In the genomic region with DNA sequence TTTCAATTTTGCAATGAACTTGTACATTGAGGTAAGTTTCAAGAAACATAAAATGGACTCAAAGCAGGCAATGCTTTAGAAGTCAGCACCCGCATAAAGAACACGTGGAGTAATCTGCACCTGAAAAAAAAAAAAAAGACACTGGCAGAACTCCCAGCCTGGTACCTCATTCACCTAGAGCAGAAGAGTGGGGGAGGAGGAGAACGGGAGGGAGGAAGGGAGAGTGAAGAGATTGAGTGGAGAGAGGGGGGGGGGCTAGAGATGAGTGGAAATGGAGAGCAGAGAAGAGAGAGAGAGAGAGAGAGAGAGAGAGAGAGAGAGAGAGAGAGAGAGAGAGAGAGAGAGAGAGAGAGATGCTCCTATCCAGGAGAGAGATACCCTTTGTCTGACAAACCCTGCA, we compare ENCODE assay signal across 9 mouse cellular contexts. TPM values are rescaled to one million over a fixed set of nuclear protein-coding genes. Genes with fewer than 3 reads are reported as not detected.
DNase-seq lines count a peak whose midpoint lies in the region; ATAC-seq lines count a peak whose summit lies in the region.
"Had no signal": no experiment of that assay in that cellular context is flagged by ENCODE, and none has a peak within 500 bp of the region (broad histone marks: within the 10 kb centered on the region; RNA-seq: fewer than 3 reads in every experiment).

No protein-coding gene starts in this region.

- no peaks in the 10 kb centered on the region for H3K36me3 ChIP-seq in heart, embryonic 11.5 days (ENCODE audit: control insufficient read depth, insufficient read depth, low read length)
- no peaks in the 10 kb centered on the region for H3K36me3 ChIP-seq in hindbrain, embryonic 12.5 days
- H3K36me3 ChIP-seq in midbrain, embryonic 14.5 days (ENCODE audit: control insufficient read depth, insufficient read depth, low read length) = no peaks in the 10 kb centered on the region

- whole genome bisulfite sequencing in heart, embryonic 11.5 days (ENCODE audit: insufficient replicate concordance) = 4% methylated on average over 3 of the region's 3 CpGs
- WGBS in hindbrain, embryonic 12.5 days = 4% methylated on average over 3 of the region's 3 CpGs
- WGBS in midbrain, embryonic 14.5 days = 7% methylated on average over 3 of the region's 3 CpGs

- H3K27me3 ChIP-seq in heart, embryonic 11.5 days (ENCODE audit: control insufficient read depth, insufficient read depth, low read length) = peaks cover 3% of the 10 kb centered on the region; the same call in 1 of the 2 replicates
- no peaks in the 10 kb centered on the region for H3K27me3 ChIP-seq in hindbrain, embryonic 12.5 days
- H3K27me3 ChIP-seq in midbrain, embryonic 14.5 days (ENCODE audit: control insufficient read depth, insufficient read depth, low read length) = no peaks in the 10 kb centered on the region
- H3K27me3 ChIP-seq: CH12.LX had no signal

- no peaks in the 10 kb centered on the region for H3K9me3 ChIP-seq in heart, embryonic 11.5 days (replicated peaks; ENCODE audit: control insufficient read depth, low read length)
- H3K9me3 ChIP-seq in hindbrain, embryonic 12.5 days (replicated peaks) = no peaks in the 10 kb centered on the region
- H3K9me3 ChIP-seq in midbrain, embryonic 14.5 days (ENCODE audit: control insufficient read depth, low read length) = no peaks in the 10 kb centered on the region

- no peak for ATAC-seq in heart, embryonic 11.5 days (replicated peaks; ENCODE audit: insufficient number of reproducible peaks, low FRiP score, low TSS enrichment)
- peak; percentile 30 for ATAC-seq in hindbrain, embryonic 12.5 days (ENCODE audit: low FRiP score)
- ATAC-seq in midbrain, embryonic 14.5 days (ENCODE audit: low FRiP score, low TSS enrichment) = peak; percentile 26

- no peak for DNase-seq in heart, postnatal 36 days
- peak; percentile 25 for DNase-seq in Muller cell, postnatal 12 days (ENCODE audit: inconsistent ontology term)
- no peak for DNase-seq in midbrain, embryonic 14.5 days
- no peak for DNase-seq in layer of hippocampus, postnatal 36 days
- DNase-seq in urinary bladder, postnatal 14 days (ENCODE audit: low spot score) = no peak
- no peak for DNase-seq in testis, postnatal 14 days (ENCODE audit: low spot score)

- intact Hi-C loops in heart, postnatal 36 days (cut with DNase I) = no loop called here

- H3K4me2 ChIP-seq in heart, embryonic 11.5 days = peak overlapping the region; percentile 92
- H3K4me2 ChIP-seq in hindbrain, embryonic 12.5 days (replicated peaks) = peak overlapping the region; percentile 89
- H3K4me2 ChIP-seq in midbrain, embryonic 14.5 days (ENCODE audit: low read length) = peak overlapping the region; percentile 69

- no peak overlapping the region for H3K27ac ChIP-seq in heart, embryonic 11.5 days (ENCODE audit: low read depth, low read length)
- peak overlapping the region; percentile 99 for H3K27ac ChIP-seq in hindbrain, embryonic 12.5 days
- H3K27ac ChIP-seq in midbrain, embryonic 14.5 days (replicated peaks; ENCODE audit: low read depth, low read length) = peak overlapping the region; percentile 100

- H3K4me1 ChIP-seq in heart, embryonic 11.5 days (ENCODE audit: control insufficient read depth, insufficient read depth, low read length) = peaks cover 7% of the 10 kb centered on the region
- peaks cover 9% of the 10 kb centered on the region for H3K4me1 ChIP-seq in hindbrain, embryonic 12.5 days
- H3K4me1 ChIP-seq in midbrain, embryonic 14.5 days (ENCODE audit: control insufficient read depth, insufficient read depth, low read length) = peaks cover 5% of the 10 kb centered on the region

- H3K4me3 ChIP-seq in heart, embryonic 11.5 days (ENCODE audit: low read depth, low read length) = peak overlapping the region; percentile 73
- H3K4me3 ChIP-seq in hindbrain, embryonic 12.5 days = peak overlapping the region; percentile 81
- peak overlapping the region; percentile 61 for H3K4me3 ChIP-seq in midbrain, embryonic 14.5 days (replicated peaks; ENCODE audit: low read depth, low read length)

- H3K9ac ChIP-seq in heart, embryonic 11.5 days (ENCODE audit: low read depth, low read length) = no peak overlapping the region
- H3K9ac ChIP-seq in hindbrain, embryonic 12.5 days = peak overlapping the region; percentile 94
- H3K9ac ChIP-seq in midbrain, embryonic 14.5 days (replicated peaks; ENCODE audit: low read length) = peak overlapping the region; percentile 94

RNA-seq across cellular contexts. Expression of a gene that starts 0.8 kb away (rescaled TPM):
- polyA plus RNA-seq in heart, embryonic 11.5 days (2014; fragmentation: Nextera tagmentation; extraction: Ambion mirVana) = 9.5 and 9.9 TPM in 2 replicates
- total RNA-seq in heart, postnatal 36 days (2021) = 1 to 10 TPM; 2.5 to 3.3 TPM
- 49.4 and 54.9 TPM in 2 replicates for polyA plus RNA-seq in hindbrain, embryonic 12.5 days (2016; fragmentation: Nextera tagmentation; extraction: Ambion mirVana)
- polyA plus RNA-seq in midbrain, embryonic 14.5 days (2014; fragmentation: Nextera tagmentation; extraction: Ambion mirVana) = 77.5 and 79.7 TPM in 2 replicates
- total RNA-seq in layer of hippocampus, postnatal 36 days (2021) = 100 to 1,000 TPM; 157 to 179 TPM
